Mouse (Mus musculus): ENCODE data around the gene Il17c. TPM values are rescaled to one million over a fixed set of nuclear protein-coding genes. Genes with fewer than 3 reads are reported as not detected.

Il17c gene
- polyA plus RNA-seq, 2 experiments = not detected

DNA sequence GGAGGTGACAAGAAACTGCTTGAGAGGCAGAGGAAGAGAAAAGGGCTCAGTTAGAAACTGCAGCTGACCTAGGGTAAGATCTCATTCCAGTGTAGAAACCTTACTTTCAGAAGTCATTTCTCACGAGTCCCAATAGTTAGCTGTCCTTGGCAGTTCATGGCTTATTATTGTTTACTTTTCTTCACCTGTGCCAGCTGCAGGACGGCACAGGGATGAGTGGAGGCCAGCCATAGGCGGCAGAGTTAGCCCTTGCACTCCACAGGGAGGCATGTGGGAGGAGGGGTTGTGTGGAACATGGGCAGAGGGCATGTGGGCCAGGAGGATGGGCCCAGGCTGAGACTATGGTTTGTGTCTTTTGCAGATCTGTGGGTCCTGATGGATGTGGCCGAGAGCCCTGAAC, 38.8 kb upstream of the Il17c start:
- TF ChIP-seq EP300 (IDR thresholded peaks at IDR 0.05; ENCODE audit: low read depth) = no peak
- TF ChIP-seq CTCF (IDR thresholded peaks at IDR 0.05; ENCODE audit: low read depth) = no peak
- DNase-seq (ENCODE audit: low read depth in 3 of 3, low spot score in 3 of 3) = no peak
- H3K27ac ChIP-seq = no peak overlapping the region
- H3K9me3 ChIP-seq (ENCODE audit: control insufficient read depth, low read length) = no peaks in the 10 kb centered on the region
- no peak overlapping the region for H3K4me2 ChIP-seq (ENCODE audit: low read depth)
- H3K4me1 ChIP-seq (replicated peaks; ENCODE audit: control insufficient read depth in 2 of 2, insufficient read depth in 2 of 2, low read length in 1 of 2) = peaks cover 0 to 3% of the 10 kb centered on the region in 2 experiments; a peak in 2 of 4 replicates
- H3K27me3 ChIP-seq (ENCODE audit: control insufficient read depth, insufficient read depth, low read length) = no peaks in the 10 kb centered on the region
- no peak overlapping the region for H3K9ac ChIP-seq (replicated peaks)
- ATAC-seq (ENCODE audit: insufficient read depth) = no peak
- H3K36me3 ChIP-seq (replicated peaks; ENCODE audit: control insufficient read depth, insufficient read depth, low read depth) = peaks cover 58% of the 10 kb centered on the region
- no peak overlapping the region for H3K4me3 ChIP-seq (ENCODE audit: insufficient read depth in 1 of 2, low read depth in 2 of 2, low read length in 2 of 2)
- 78% methylated on average over 4 of the region's 4 CpGs for WGBS (ENCODE audit: insufficient replicate concordance)

DNA sequence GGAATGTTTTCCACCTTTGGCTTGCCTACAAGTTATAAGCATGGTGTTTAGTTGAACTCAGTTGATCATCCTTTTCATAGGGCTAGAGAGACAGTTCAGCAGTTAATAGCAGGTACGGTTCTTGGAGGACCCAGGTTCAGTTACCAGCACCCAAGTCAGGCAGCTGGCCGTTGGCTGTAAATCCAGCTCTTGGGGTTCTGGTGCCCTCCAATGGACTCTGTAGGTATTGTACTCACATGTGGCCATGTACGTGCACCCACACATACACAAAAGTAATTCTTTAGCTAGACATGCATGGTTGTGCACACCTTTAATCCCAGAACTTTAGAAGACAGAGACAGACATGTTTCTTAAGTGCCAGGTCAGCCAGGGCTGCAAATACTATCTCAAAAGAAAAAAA, 32.5 kb upstream of the Il17c start:
- no peak overlapping the region for H3K4me3 ChIP-seq (ENCODE audit: insufficient read depth in 1 of 2, low read depth in 2 of 2, low read length in 2 of 2)
- peaks cover 57% of the 10 kb centered on the region for H3K36me3 ChIP-seq (replicated peaks; ENCODE audit: control insufficient read depth, insufficient read depth, low read depth)
- H3K4me1 ChIP-seq (replicated peaks; ENCODE audit: control insufficient read depth in 2 of 2, insufficient read depth in 2 of 2, low read length in 1 of 2) = no peaks in the 10 kb centered on the region
- ATAC-seq (ENCODE audit: insufficient read depth) (no peak), DNase-seq (ENCODE audit: low read depth in 3 of 3, low spot score in 3 of 3) (no peak)
- H3K27ac ChIP-seq = no peak overlapping the region
- no peaks in the 10 kb centered on the region for H3K27me3 ChIP-seq (ENCODE audit: control insufficient read depth, insufficient read depth, low read length)
- H3K9me3 ChIP-seq (ENCODE audit: control insufficient read depth, low read length) = no peaks in the 10 kb centered on the region
- no peak overlapping the region for H3K9ac ChIP-seq (replicated peaks)
- H3K4me2 ChIP-seq (ENCODE audit: low read depth) = no peak overlapping the region
- peak; percentile 54 for TF ChIP-seq CTCF (IDR thresholded peaks at IDR 0.05; ENCODE audit: low read depth)
- TF ChIP-seq EP300 (IDR thresholded peaks at IDR 0.05; ENCODE audit: low read depth) = no peak
- WGBS (ENCODE audit: insufficient replicate concordance) = 86% methylated on average over 3 of the region's 3 CpGs

DNA sequence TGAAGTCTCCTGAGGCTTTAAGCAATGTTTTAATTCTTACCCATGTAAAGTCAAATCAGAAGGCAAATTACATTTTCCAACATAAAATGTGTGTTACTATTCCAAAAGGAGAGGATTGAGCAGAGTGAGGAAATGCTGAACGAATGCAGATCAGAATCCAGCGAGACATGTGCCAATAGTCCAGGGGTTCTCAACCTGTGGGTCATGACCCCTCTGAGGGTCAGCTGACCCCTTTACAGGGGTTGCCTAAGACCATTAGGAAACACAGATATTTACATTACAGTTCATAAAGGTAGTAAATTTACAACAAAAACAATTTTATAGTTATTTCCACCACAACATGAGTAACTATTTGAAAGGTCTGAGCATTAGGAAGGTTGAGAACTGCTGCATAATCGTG, 31.1 kb upstream of the Il17c start:
- H3K4me1 ChIP-seq (replicated peaks; ENCODE audit: control insufficient read depth in 2 of 2, insufficient read depth in 2 of 2, low read length in 1 of 2) = no peaks in the 10 kb centered on the region
- H3K36me3 ChIP-seq (replicated peaks; ENCODE audit: control insufficient read depth, insufficient read depth, low read depth) = peaks cover 44% of the 10 kb centered on the region
- no peak overlapping the region for H3K4me2 ChIP-seq (ENCODE audit: low read depth)
- no peak overlapping the region for H3K4me3 ChIP-seq (ENCODE audit: insufficient read depth in 1 of 2, low read depth in 2 of 2, low read length in 2 of 2)
- no peak for TF ChIP-seq EP300 (IDR thresholded peaks at IDR 0.05; ENCODE audit: low read depth)
- no peak for TF ChIP-seq CTCF (IDR thresholded peaks at IDR 0.05; ENCODE audit: low read depth)
- WGBS (ENCODE audit: insufficient replicate concordance) = 71% methylated on average over 3 of the region's 3 CpGs
- no peak overlapping the region for H3K27ac ChIP-seq
- H3K9ac ChIP-seq (replicated peaks) = no peak overlapping the region
- H3K27me3 ChIP-seq (ENCODE audit: control insufficient read depth, insufficient read depth, low read length) = no peaks in the 10 kb centered on the region
- no peak for ATAC-seq (ENCODE audit: insufficient read depth)
- no peak for DNase-seq (ENCODE audit: low read depth in 3 of 3, low spot score in 3 of 3)
- no peaks in the 10 kb centered on the region for H3K9me3 ChIP-seq (ENCODE audit: control insufficient read depth, low read length)

DNA sequence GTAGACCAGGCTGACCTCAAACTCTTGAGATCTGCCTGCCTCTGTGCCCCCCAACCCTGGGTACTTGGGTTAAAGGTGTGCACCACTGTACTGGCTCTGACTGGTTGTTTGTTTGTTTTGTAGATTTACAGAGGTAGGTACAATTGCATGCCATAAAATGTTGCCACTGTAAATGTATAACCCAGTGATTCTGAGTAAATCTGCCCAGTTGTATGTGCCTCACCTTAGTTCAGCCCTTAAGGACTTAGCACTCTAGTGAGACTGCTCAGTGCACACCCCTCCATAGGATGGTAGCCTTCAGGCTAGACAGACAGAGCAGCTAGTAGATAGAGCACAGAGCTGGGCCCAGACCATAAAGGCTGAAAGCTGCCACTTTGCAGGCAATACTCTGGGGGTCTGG, 28.1 kb upstream of the Il17c start:
- TF ChIP-seq EP300 (IDR thresholded peaks at IDR 0.05; ENCODE audit: low read depth) (no peak), CTCF (IDR thresholded peaks at IDR 0.05; ENCODE audit: low read depth) (no peak)
- DNase-seq (ENCODE audit: low read depth in 3 of 3, low spot score in 3 of 3) (no peak), ATAC-seq (ENCODE audit: insufficient read depth) (no peak)
- no peak overlapping the region for H3K27ac ChIP-seq
- no peak overlapping the region for H3K4me2 ChIP-seq (ENCODE audit: low read depth)
- no peaks in the 10 kb centered on the region for H3K9me3 ChIP-seq (ENCODE audit: control insufficient read depth, low read length)
- H3K36me3 ChIP-seq (replicated peaks; ENCODE audit: control insufficient read depth, insufficient read depth, low read depth) = peaks cover 45% of the 10 kb centered on the region
- no peaks in the 10 kb centered on the region for H3K27me3 ChIP-seq (ENCODE audit: control insufficient read depth, insufficient read depth, low read length)
- H3K4me1 ChIP-seq (replicated peaks; ENCODE audit: control insufficient read depth in 2 of 2, insufficient read depth in 2 of 2, low read length in 1 of 2) = no peaks in the 10 kb centered on the region
- H3K9ac ChIP-seq (replicated peaks) = no peak overlapping the region
- no peak overlapping the region for H3K4me3 ChIP-seq (ENCODE audit: insufficient read depth in 1 of 2, low read depth in 2 of 2, low read length in 2 of 2)

DNA sequence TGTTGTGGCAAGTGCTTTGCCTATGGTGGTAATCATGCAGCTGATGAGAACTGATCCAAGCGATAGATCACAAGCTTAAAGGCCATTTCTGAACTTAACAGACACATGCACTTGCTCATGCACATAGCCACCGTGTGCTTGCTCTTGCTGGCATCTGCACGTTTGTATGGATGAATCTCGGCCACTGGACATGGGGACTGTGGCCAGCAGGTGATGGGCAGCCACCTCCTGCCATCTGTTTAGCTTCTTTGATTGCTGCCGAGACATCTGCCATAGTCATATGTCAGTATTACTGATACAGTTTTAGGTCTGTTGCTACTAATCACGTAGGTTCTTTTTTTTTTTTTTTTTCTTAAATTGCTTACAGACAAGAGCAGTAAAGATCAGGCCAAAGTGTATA, 26.5 kb upstream of the Il17c start:
- TF ChIP-seq CTCF (IDR thresholded peaks at IDR 0.05; ENCODE audit: low read depth) (no peak), EP300 (IDR thresholded peaks at IDR 0.05; ENCODE audit: low read depth) (no peak)
- Histone ChIP-seq H3K4me1 (replicated peaks; ENCODE audit: control insufficient read depth in 2 of 2, insufficient read depth in 2 of 2, low read length in 1 of 2) (no peaks in the 10 kb centered on the region), H3K4me3 (ENCODE audit: insufficient read depth in 1 of 2, low read depth in 2 of 2, low read length in 2 of 2) (no peak overlapping the region), H3K9ac (replicated peaks) (no peak overlapping the region), H3K36me3 (replicated peaks; ENCODE audit: control insufficient read depth, insufficient read depth, low read depth) (peaks cover 47% of the 10 kb centered on the region), H3K4me2 (ENCODE audit: low read depth) (no peak overlapping the region), H3K27me3 (ENCODE audit: control insufficient read depth, insufficient read depth, low read length) (no peaks in the 10 kb centered on the region), H3K9me3 (ENCODE audit: control insufficient read depth, low read length) (no peaks in the 10 kb centered on the region), H3K27ac (no peak overlapping the region)
- no peak for ATAC-seq (ENCODE audit: insufficient read depth)
- DNase-seq (ENCODE audit: low read depth in 3 of 3, low spot score in 3 of 3) = no peak
- 87% methylated on average over 6 of the region's 6 CpGs for WGBS (ENCODE audit: insufficient replicate concordance)

All from liver, embryonic 14.5 days (tissue).